Mouse (Mus musculus) neural tube, embryonic 11.5 days (tissue): ENCODE results near the gene Tlk1. TPM values are rescaled to one million over a fixed set of nuclear protein-coding genes. Genes with fewer than 3 reads are reported as not detected.

Source experiments
- ATAC-seq: fragments of 200-750 bp; cut with Nextera tagmentation; 2 replicates; pipeline ENCODE4 v1.8.0; 2017; ENCODE audit warnings: moderate number of reproducible peaks, mild to moderate bottlenecking, moderate TSS enrichment, moderate library complexity; ENCODE audit not compliant: insufficient read depth, low FRiP score, low TSS enrichment
- DNase-seq: peaks from one replicate; pipeline ENCODE4 v3.0.0-alpha.2; 2015; ENCODE audit warnings: low spot score
- H3K27ac ChIP-seq: fragments of 300-500 bp; sonication (generic); 2 replicates; pipeline ENCODE4 v1.5.1; 2014; ENCODE audit warnings: low read depth, mild to moderate bottlenecking, low read length
- H3K27me3 ChIP-seq: fragments of 300-500 bp; sonication (generic); 2 replicates; pipeline ENCODE4 v1.6.1; 2014; ENCODE audit warnings: mild to moderate bottlenecking, low read length, mixed read lengths; ENCODE audit not compliant: control insufficient read depth, insufficient read depth
- H3K36me3 ChIP-seq: fragments of 300-500 bp; sonication (generic); 2 replicates; pipeline ENCODE4 v1.6.1; 2014; ENCODE audit warnings: mild to moderate bottlenecking, low read length, moderate library complexity, mixed read lengths; ENCODE audit not compliant: control insufficient read depth, insufficient read depth
- H3K4me1 ChIP-seq: fragments of 300-500 bp; sonication (generic); 2 replicates; pipeline ENCODE4 v1.6.1; 2014; ENCODE audit warnings: low read length, mixed read lengths; ENCODE audit not compliant: control insufficient read depth, insufficient read depth
- H3K4me2 ChIP-seq: fragments of 300-500 bp; sonication (generic); 2 replicates; pipeline ENCODE4 v1.6.1; 2014; ENCODE audit warnings: low read depth, mild to moderate bottlenecking, moderate library complexity
- H3K4me3 ChIP-seq: fragments of 300-500 bp; sonication (generic); 2 replicates; pipeline ENCODE4 v1.5.1; 2014; ENCODE audit warnings: low read depth, low read length
- H3K9ac ChIP-seq: fragments of 300-500 bp; sonication (generic); 2 replicates; pipeline ENCODE4 v1.6.1; 2014; ENCODE audit warnings: mild to moderate bottlenecking, low read length
- H3K9me3 ChIP-seq: fragments of 300-500 bp; sonication (generic); 2 replicates; pipeline ENCODE4 v1.6.1; 2016; ENCODE audit warnings: low read length; ENCODE audit not compliant: control insufficient read depth
- WGBS: fragments of 180-500 bp; shearing (Covaris S2); extraction: QIAGEN DNeasy Blood & Tissue Kit; methylation state at CpG from one replicate; pipeline ENCODE4 v1.1.7; 2014; 5-methylcytosine and 5-hydroxymethylcytosine counted together
- polyA plus RNA-seq: library from polyadenylated mRNA; unstranded; fragments of >200 nt; fragmentation: Nextera tagmentation; extraction: Ambion mirVana; gene quantifications from 2 replicates; pipeline ENCODE4 v1.2.1, GENCODE M21; 2014

Tlk1 gene
- polyA plus RNA-seq, 1 experiment from 2014 or later, result 39.0 TPM

DNA sequence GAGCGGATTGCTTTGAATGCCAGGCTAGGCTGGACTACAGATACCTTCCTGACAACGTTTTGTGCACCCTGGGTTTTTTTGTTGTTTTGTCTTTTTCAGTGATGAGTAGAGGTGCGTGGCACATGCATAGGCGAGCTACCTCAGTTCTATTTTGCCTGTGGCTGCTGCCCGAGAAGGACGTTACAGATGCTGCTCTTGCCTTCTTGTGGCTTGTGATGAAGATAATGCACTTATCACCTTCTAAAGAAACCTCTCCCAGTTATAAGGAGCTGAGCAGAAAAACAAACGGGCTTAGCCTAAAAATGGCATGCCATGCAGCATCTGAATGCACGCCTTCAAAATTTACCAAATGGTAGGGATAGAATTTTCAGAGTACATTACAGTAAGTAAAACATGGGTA lies 2.3 kb upstream of the Tlk1 start:
- no peak overlapping the region for H3K4me3 ChIP-seq
- H3K9ac ChIP-seq, result no peak overlapping the region
- no peak for DNase-seq
- no peaks in the 10 kb centered on the region; the same call in 1 of the 2 replicates for H3K4me1 ChIP-seq
- H3K36me3 ChIP-seq, result no peaks in the 10 kb centered on the region
- no peaks in the 10 kb centered on the region for H3K9me3 ChIP-seq
- no peak overlapping the region for H3K27ac ChIP-seq
- WGBS, result 85% methylated on average over 8 of the region's 8 CpGs
- no peaks in the 10 kb centered on the region for H3K27me3 ChIP-seq
- H3K4me2 ChIP-seq, result no peak overlapping the region
- no peak for ATAC-seq

DNA sequence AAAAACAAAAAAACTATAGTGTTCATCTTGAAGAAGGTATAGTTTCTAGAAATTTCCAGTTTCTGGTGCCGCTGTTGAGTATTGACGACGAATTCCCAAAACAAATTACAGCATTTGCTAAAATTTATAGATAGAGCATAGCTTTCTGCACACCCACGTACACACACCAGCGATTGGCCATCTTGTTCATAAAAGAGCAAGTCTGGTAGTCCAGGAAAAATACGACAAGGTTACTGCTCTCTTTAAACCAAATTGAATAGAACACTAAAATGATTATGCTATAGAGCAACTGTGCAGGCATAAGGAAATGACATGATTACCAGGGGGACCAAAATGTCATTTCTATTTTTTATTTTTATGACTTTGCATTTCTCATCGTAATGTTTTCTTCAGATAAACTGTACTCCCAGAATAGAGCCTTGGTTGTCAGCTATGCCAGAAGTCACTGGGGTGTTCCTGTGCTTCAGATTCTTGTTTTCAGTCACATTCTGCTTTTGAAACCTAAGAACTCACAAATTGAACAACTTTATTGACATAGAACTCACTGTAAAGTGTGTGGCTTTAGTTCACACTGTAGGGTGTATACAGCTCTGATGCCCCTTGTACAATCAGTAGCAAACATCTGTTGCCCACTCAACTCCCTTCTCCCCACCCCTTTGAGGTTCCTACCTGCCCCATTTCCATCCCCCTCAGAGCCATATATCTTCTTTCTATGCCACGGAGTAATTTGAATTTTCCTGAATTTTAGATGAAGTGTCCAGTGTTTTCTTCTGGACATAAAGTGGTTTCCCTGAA lies 1.1 kb upstream of the Tlk1 start:
- ATAC-seq, result no peak
- 78% methylated on average over 8 of the region's 8 CpGs for WGBS

DNA sequence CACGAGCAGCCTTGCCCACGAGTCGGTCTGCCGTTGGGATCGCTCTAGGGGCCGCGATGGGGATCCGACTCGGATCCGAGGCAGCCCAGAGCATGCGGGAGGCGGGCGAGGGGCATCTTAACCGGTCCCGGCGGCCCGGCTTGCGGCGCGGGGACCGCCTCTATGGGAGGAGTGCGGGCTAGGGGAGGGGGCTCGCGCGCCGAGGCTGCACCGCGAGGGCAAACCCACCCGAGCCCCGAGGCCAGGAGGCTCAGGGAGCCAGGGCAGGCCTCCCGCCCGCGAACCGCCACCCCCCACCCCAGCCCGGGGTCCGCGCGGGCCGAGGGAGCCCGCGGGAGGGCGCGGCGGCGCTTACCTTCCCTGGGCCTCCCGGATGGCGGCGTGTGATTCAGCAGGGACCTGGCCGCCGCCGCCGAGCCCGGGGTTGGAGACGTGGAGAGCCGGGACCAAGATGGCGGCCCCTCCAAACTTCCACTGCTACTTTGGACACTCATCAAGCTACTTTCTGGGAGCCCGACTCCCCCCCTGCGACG lies 624 bp downstream of the Tlk1 start:
- WGBS, result under 1% methylated on average over 46 of the region's 59 CpGs
- peak; percentile 78 for DNase-seq
- H3K27ac ChIP-seq, result peak overlapping the region; percentile 100
- H3K9me3 ChIP-seq, result no peaks in the 10 kb centered on the region
- H3K4me3 ChIP-seq, result peak overlapping the region; percentile 85
- peak overlapping the region; percentile 66 for H3K4me2 ChIP-seq
- H3K36me3 ChIP-seq, result no peaks in the 10 kb centered on the region
- peak overlapping the region; percentile 97 for H3K9ac ChIP-seq
- H3K4me1 ChIP-seq, result no peaks in the 10 kb centered on the region; the same call in 1 of the 2 replicates
- peak; percentile 82 for ATAC-seq
- H3K27me3 ChIP-seq, result no peaks in the 10 kb centered on the region

More for the DNA sequence above, 1.1 kb upstream of the Tlk1 start:
- no peaks in the 10 kb centered on the region for H3K36me3 ChIP-seq
- H3K27ac ChIP-seq, result no peak overlapping the region
- no peak overlapping the region for H3K9ac ChIP-seq
- H3K4me1 ChIP-seq, result no peaks in the 10 kb centered on the region; the same call in 1 of the 2 replicates
- H3K4me3 ChIP-seq, result no peak overlapping the region
- H3K4me2 ChIP-seq, result no peak overlapping the region
- DNase-seq, result no peak
- no peaks in the 10 kb centered on the region for H3K27me3 ChIP-seq
- no peaks in the 10 kb centered on the region for H3K9me3 ChIP-seq

DNA sequence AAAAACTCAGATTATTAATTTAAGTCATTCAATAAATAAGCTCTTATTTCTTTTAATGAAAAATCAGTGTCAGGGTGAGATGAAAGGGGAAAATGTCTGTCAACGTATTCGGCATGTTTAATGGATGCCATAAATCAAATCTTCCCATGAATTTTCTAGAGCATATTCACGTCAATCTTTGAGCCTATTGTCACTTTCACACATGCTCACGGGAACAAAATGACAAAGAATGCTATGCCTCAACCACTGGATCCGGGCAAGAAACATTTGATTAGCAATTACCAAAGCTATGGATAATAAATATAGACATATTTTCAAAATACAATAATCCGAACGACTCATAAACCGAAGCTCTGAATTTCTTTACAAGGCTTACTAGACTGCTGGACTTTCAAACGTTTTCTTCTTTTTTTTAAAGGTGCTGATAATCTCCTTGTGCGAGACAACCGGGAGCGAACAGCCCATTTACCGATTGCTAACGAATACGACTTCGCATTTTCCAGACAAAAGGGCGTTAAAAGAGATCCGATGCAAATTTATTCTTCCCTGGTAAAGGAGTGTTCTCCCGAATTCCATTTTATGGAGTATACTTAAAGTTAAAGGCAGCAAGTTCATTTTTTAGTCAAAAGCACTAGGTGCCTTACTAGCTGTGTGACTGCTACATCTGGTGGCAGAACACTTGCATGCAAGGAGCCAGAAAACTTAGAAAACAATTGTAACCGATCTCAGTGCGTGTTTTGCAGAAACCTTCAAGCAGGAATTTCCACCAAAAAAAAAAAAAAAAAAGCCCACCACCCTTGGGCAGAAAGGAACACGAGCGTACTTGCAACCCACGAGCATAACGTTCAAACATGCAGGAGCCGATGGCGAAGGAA lies 1.4 kb downstream of the Tlk1 start:
- WGBS, result under 1% methylated on average over 27 of the region's 27 CpGs
- H3K27me3 ChIP-seq, result no peaks in the 10 kb centered on the region
- DNase-seq (no peak), ATAC-seq (no peak)
- no peaks in the 10 kb centered on the region for H3K9me3 ChIP-seq
- peak overlapping the region; percentile 85 for H3K4me3 ChIP-seq
- H3K9ac ChIP-seq, result peak overlapping the region; percentile 97
- peak overlapping the region; percentile 100 for H3K27ac ChIP-seq
- no peaks in the 10 kb centered on the region for H3K36me3 ChIP-seq
- H3K4me2 ChIP-seq, result peak overlapping the region; percentile 66
- no peaks in the 10 kb centered on the region; the same call in 1 of the 2 replicates for H3K4me1 ChIP-seq

DNA sequence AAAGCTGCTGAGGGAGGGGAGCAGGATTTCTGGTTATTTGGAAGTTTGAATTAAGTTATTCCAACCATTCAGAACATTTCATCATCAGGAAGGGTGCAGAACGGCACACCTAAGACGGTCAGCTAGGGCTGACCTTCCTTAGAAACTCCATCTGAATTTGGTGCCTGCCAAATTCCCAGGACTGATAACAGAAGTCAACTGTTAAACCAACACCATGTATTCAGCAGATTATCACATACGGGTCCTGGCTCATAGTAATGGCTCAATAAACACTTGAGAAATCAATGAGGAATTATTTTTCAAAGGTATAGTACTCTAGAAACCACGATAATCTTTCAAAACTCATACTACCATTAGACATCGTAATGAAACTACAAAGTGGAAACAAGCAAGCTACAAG lies 2.1 kb downstream of the Tlk1 start:
- DNase-seq (no peak), ATAC-seq (no peak)
- H3K27ac ChIP-seq, result no peak overlapping the region
- peak overlapping the region; percentile 85 for H3K4me3 ChIP-seq
- H3K4me2 ChIP-seq, result peak overlapping the region; percentile 66
- no peaks in the 10 kb centered on the region; the same call in 1 of the 2 replicates for H3K4me1 ChIP-seq
- H3K9me3 ChIP-seq, result no peaks in the 10 kb centered on the region
- H3K36me3 ChIP-seq, result no peaks in the 10 kb centered on the region
- no peak overlapping the region for H3K9ac ChIP-seq
- H3K27me3 ChIP-seq, result no peaks in the 10 kb centered on the region
- 60% methylated on average over 5 of the region's 5 CpGs for WGBS

DNA sequence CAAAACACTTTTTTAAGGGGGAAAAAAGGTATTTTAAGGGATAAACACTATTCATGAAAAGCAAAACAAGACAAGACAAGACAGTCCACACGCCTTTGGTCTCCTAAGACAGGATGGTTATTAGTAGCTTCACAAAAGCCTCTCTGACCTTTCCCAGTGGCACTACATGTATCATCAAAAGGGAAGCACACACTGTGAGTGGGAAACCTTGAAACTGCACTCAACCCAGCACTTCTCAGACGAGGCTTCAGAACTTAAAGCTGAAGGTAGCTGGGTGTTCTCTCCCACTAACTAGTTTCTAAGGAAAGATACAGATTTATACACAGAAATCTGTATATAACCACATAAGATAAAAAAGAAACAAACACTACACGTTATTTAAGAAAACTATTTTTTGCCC lies 8.6 kb downstream of the Tlk1 start:
- Histone ChIP-seq H3K4me1 (no peaks in the 10 kb centered on the region), H3K4me3 (no peak overlapping the region), H3K4me2 (no peak overlapping the region), H3K27ac (no peak overlapping the region), H3K36me3 (no peaks in the 10 kb centered on the region), H3K27me3 (no peaks in the 10 kb centered on the region), H3K9ac (no peak overlapping the region), H3K9me3 (no peaks in the 10 kb centered on the region)
- 57% methylated on average over 3 of the region's 3 CpGs for WGBS
- no peak for DNase-seq
- no peak for ATAC-seq

DNA sequence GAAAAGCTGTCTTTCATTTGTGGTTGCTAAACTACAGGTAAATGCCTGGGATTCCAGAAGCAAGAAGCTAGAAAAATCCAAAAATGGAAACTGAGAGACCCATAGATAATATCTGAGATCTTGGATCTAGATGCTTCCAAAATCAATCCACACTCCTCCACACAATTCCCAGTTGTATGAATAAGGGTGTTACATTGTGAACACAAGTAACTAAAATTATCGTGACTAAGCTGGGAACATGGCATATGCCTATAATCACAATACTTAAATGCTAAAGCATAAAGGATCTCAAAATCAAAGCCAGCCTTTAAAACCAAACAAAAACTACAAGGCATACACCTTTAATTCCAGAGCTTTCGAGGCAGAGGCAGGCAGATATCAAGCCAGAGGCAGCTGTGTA lies 9.5 kb downstream of the Tlk1 start:
- Histone ChIP-seq H3K27ac (no peak overlapping the region), H3K4me1 (no peaks in the 10 kb centered on the region), H3K27me3 (no peaks in the 10 kb centered on the region), H3K9me3 (no peaks in the 10 kb centered on the region), H3K4me2 (no peak overlapping the region), H3K4me3 (no peak overlapping the region), H3K36me3 (no peaks in the 10 kb centered on the region), H3K9ac (no peak overlapping the region)
- ATAC-seq (no peak), DNase-seq (no peak)
- 93% methylated on average over 2 of the region's 2 CpGs for WGBS

DNA sequence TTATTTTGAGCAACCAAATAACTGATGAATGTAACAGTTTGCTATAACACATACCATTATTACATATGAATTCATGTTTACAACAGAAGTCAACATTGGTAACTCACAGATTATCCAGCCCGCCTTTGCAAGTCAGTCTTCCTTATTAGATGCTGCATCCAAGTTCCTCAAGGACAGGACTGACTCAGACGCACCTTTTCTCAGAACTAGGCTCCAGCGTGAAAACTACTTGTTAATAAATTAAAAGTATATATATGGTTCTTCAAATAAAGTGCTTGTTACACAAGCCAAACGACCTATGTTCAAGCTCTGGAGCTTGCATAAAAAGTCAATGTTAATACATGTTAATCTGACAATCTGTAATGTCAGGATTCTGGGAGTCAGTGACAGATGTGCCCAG lies 11.9 kb downstream of the Tlk1 start:
- ATAC-seq, result no peak
- WGBS, result 86% methylated on average over 4 of the region's 4 CpGs
- H3K4me1 ChIP-seq, result no peaks in the 10 kb centered on the region

More for the DNA sequence above, 11.9 kb downstream of the Tlk1 start:
- Histone ChIP-seq H3K9me3 (no peaks in the 10 kb centered on the region), H3K27me3 (no peaks in the 10 kb centered on the region), H3K27ac (no peak overlapping the region), H3K4me2 (no peak overlapping the region), H3K36me3 (no peaks in the 10 kb centered on the region), H3K9ac (no peak overlapping the region), H3K4me3 (no peak overlapping the region)
- DNase-seq, result no peak
